Comparison of ENCODE assay signal across 16 mouse cellular contexts in genomic region chr1:128746461-128747009, GRCm38 (mm10).
DNase-seq lines count a peak whose midpoint lies in the region; ATAC-seq lines count a peak whose summit lies in the region.
"Had no signal": no experiment of that assay in that cellular context is flagged by ENCODE, and none has a peak within 500 bp of the region (broad histone marks: within the 10 kb centered on the region; RNA-seq: fewer than 3 reads in every experiment).

No protein-coding gene starts in this region.

- no peak for ATAC-seq in CD4-positive, CD25-positive, alpha-beta regulatory T cell, adult 4 months
- peak; percentile 73 to 91; a peak in 3 of 4 replicates for ATAC-seq in hematopoietic stem cell, adult 5-6 weeks (replicated peaks in 1 of 2; ENCODE audit: insufficient read depth in 1 of 2, low FRiP score in 2 of 2, low TSS enrichment in 1 of 2, low read depth in 1 of 2, poor library complexity in 2 of 2, severe bottlenecking in 2 of 2)
- no peak; the same call in 1 of the 2 replicates for ATAC-seq in megakaryocyte-erythroid progenitor cell, adult 5-6 weeks (replicated peaks; ENCODE audit: low FRiP score, low TSS enrichment, poor library complexity, severe bottlenecking)
- ATAC-seq: hindbrain, embryonic 16.5 days had no signal

- peak; percentile 30 for DNase-seq in CD4-positive, CD25-positive, alpha-beta regulatory T cell, adult 2 months (ENCODE audit: low read depth, low spot score)
- DNase-seq in thymus, postnatal 4 days = peak; percentile 40
- DNase-seq in thymus, postnatal 10 days (ENCODE audit: low spot score in 2 of 2) = no peak
- DNase-seq in cerebellum, adult 11 months = no peak
- no peak for DNase-seq in adrenal gland, postnatal 10 days
- DNase-seq: adrenal gland, postnatal 25 days; embryo, embryonic 11 days; gastrocnemius, postnatal 14 days; heart, postnatal 10 days; kidney, adult 18-20 months; right cerebral cortex, adult 18-20 months; thymus, adult 2 months had no signal

Comparison
In these comparisons a context has a peak if more than half of its experiments do, and no peak if none do; other contexts are left out.
1. DNase-seq: peak in CD4-positive, CD25-positive, alpha-beta regulatory T cell, adult 2 months (single experiment) and thymus, postnatal 4 days (single experiment); none in thymus, postnatal 10 days (0 of 2), cerebellum, adult 11 months (single experiment) and adrenal gland, postnatal 10 days (single experiment).
2. ATAC-seq: peak in hematopoietic stem cell, adult 5-6 weeks (2 of 2); none in CD4-positive, CD25-positive, alpha-beta regulatory T cell, adult 4 months (single experiment) and megakaryocyte-erythroid progenitor cell, adult 5-6 weeks (single experiment).